Mouse (Mus musculus) frontal cortex, postnatal 14 days (tissue): ENCODE data around the gene Phc3.
A peak's percentile ranks its signal among the peaks of the same experiment; 100 is the strongest.

Experiments
- DNase-seq, 2 experiments: peaks; one replicate each; pipeline ENCODE4 v3.0.0; 2022; ENCODE audit warnings: low spot score in 2 of 2

The Phc3 gene

DNA sequence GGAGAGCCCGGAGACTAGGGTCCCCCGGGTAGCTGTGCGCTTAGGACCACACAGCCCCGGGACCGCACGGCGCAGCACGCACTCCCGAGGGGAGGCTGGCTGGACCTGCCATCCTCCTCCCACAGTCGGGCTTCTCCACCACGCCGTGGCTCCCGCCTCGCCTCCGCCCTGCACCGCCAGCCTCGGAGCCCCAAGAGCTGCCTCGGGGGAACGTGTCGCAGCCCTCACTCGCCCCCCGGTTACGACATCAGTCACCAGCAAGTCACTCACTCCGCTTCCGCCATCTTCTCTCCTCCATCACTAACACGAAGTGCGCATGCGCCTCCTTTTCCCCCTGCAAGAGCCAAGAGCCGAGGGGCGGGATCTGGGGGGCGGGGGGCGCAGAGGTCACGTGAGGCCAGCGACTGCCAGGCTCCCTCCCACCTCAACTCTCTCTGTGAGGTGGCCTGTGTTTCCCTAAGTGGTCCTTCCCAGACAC lies at the start of gene Phc3:
Phc3 (minus strand) TSS at position 312 of the 478 bp plus-strand sequence.
- peak; percentile 87 to 88 for DNase-seq

DNA sequence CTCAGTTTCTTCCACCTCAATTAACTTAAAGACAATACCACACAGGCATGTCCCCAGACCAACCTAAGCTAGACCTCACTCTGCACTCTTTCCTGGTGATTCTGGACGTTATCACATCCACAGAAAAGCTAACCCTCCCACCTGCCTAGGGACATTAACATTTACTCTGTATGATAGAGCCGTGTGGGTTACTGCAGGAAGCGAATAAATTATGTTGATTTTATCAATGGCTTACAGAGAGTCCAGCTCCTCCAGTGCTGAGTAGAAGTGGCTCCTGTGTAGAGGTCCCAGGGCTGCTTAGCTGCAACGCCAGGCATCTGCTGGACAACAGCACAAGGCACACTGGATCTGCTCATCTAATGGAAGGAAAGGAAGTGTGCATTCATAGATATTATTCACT lies 48.4 kb upstream of the Phc3 start:
- DNase-seq = no peak

DNA sequence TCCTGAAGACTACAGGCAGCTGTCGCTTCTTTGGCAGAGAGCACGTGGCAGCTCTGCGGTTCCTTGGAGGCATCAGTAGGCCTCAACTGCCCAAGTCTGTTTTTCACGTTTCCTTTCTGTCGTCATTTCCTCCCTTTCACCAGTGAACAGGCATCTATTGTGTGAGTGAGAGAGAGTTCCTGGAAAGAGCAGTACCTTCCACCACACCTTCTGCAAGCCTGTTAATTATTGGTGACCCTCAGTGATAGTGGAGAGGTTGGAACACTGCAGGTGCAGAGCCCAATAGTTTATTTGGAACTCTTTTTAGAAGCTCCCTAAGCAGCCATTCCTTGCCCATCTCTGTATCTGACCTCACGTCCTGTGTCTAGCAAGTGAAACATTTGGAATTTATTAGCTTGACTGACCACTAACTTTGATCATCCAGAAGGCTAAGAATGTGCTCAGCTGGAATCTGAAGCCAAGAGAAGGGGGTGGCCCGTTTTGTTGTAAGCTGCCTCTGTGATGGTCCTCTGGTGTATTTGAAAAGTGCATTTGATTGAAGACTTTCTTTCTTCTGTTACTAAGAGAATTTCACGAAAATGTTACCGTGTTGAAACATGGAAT lies 47.5 kb upstream of the Phc3 start:
- DNase-seq = no peak

DNA sequence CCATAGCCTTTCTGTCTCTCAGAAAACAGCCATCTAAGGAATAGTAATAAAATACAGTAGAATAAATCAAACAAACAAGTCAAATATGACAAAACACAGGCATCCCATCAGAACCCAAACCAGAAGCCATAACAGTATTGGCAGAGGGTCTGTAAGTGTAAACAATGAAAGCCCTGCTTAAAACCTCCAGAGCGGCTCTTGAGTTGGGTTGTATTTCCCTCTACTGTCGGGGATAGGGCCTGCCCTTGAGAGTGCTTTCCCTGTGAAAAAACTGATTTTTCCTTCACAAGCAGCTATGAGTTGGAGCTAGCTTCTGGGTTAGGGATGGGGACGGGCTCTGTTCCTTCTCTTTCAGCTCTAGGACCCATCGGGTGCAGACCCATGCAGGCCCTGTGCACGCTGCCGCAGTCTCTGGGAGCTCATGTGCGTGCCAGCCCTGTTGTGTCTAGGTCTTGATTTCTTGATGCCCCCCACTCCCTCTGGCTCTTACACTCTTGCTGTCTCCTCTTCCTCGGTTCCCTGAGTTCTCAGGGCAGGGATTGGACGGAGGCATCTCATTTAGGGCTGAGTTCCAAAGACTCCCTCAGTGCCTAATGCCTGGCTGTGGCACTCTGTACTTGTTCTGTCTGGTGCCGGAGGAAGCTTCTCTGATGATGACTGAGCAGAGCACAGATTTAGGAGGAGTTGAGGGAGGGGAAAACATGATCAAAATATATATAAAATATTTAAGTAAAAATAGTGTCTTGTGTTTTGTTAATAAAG lies 46.6 kb upstream of the Phc3 start:
- no peak for DNase-seq

DNA sequence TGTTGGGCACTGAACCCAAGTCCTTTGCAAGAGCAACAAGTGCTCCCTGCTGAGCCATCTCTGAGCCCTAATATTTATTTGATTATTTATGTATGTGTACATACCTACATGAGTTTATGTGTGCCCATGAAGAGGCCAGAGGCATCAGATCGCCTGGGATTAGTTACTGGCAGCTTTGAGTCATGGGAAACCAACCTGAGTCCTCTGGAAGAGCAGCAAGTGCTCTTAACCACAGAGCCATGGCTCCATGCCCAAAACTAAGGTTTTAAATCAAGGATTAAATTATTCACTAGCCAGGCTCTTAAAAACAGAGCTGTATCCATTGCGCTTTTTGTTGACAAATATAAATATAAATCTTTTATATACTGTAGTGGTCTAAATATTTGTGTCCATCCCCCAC lies 45.2 kb upstream of the Phc3 start:
- DNase-seq = no peak

DNA sequence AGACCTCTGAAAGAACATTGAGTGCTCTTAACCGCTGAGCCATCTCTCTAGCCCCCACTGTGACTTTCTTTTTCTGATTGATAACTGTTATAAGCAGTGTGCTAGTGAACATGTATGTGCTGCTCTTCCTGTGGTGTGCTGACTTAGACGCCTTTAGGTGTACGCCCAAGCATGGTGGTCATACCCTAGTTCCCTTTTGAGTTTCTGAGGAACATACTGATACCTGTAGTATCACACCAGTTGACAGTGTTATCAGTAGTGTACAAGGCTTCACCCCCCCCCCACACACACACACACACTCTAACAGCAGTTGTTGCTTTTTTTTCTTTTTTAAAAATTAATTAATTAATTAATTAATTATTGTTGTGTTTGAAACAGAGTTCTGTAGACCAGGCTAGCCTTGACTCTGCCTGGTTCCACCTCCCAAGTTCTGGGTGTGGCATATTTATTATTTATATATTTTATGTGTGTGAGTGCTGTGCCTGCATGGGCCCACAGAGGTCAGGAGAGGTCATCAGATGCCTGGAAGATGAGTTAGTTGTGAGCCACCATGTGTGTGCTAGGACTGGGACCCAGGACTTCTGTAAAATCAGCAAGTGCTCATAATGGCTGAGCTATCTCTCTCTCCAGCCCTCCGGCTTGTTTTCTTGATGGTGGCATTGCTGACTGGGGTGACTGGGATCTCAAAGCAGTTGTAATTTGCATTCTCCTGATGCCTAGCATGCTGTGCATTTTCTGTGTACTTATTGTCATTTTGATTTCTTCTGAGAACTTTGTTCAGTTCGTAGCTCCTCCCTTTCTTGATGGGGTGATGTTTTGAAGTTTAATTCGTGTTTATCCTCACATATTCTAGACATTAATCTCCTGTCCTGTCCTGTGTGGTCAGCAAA lies 35.4 kb upstream of the Phc3 start:
- no peak for DNase-seq

DNA sequence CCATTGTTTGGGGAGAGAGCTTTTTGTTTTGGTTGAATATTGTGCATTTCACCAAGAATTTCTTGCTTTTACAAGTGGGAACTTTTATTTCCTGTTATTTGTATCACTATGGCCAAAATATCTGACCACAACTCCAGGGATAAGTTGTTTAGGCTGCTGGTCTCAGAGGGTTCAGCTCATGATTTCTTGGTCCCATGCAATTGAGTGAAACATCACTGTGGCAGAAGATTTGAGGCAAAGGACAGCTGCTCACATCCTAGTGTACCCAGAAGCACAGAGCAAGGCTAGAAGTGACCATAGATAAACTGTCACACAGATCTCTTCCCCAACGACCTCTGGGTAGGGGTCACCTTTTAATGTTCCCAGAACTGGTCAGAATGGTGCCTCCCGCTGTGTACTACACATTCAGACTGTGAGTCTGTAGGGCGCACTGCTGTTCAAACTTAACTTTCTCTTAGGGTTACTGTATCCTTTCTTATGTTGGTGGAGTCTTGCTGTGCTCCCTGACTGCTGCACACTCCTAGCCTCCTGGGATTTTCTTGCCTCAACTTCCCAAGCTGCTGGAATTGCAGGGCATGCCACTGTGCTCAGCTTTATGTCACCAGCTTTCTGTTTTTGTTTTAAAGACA lies 31.9 kb upstream of the Phc3 start:
- DNase-seq = no peak

DNA sequence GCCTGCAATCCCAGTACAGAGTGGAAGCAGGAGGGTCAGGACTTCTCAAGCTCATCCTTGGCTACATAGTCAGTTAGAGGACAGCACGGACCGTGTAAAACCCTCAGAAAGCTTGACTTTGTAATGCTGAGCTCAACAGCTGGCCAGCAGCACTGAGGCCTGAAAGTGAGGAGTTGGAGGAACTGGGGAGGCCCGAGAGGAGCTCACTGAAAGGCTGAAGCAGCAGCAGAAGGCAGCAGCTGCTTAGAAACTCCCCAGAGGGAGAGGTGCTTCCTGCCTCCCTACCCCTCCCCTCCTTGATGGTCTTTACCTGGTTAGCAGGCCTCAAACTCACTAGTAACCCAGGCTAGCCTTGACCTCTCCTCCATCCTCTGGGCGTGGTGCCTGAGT lies 30.8 kb upstream of the Phc3 start:
- no peak for DNase-seq

DNA sequence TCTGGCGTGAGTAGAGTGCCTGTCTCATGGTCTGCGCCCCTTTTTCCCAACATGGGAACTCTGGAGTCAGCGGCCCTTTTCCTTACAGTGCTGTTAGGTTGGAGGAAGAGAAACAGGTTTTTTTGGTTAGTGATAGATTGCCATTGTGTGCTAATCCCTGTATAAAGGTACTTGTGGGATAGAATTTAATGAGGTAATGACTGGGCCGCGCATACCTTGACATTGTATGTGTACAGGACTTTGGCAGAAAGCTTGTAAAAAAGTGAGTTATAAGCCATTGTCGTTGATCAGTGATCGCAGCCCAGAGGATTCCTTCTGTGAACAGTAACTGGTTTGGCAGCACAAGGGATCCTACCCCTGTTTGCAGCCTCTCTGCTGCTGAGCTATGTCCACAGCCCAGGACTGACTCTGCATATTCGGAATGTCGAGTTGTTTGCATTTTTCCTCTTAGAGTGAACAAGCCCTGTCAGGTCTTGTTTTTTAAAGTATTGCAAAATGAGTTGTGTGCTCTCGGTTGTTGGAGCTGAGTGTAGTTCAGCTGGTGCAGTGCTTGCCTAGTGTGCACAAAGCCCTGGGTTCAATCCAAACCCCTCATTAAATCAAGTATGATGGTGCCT lies 30.3 kb upstream of the Phc3 start:
- no peak for DNase-seq

DNA sequence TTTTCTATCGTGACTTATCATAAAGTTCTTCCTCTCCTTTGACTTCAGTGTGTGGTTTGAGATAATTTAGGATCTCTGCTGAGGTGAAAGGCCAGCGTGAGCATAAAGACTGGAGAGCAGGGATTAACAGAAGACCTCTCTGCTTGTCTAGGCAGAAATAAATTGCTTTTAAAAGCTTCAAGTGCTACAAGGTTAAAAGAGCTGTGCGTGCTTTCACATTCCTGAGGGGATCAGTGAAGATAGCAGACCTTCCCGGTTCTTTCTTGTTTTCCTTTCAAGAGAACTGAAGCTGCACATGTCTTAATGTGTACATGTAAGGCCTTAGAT lies 27.4 kb upstream of the Phc3 start:
- no peak for DNase-seq

DNA sequence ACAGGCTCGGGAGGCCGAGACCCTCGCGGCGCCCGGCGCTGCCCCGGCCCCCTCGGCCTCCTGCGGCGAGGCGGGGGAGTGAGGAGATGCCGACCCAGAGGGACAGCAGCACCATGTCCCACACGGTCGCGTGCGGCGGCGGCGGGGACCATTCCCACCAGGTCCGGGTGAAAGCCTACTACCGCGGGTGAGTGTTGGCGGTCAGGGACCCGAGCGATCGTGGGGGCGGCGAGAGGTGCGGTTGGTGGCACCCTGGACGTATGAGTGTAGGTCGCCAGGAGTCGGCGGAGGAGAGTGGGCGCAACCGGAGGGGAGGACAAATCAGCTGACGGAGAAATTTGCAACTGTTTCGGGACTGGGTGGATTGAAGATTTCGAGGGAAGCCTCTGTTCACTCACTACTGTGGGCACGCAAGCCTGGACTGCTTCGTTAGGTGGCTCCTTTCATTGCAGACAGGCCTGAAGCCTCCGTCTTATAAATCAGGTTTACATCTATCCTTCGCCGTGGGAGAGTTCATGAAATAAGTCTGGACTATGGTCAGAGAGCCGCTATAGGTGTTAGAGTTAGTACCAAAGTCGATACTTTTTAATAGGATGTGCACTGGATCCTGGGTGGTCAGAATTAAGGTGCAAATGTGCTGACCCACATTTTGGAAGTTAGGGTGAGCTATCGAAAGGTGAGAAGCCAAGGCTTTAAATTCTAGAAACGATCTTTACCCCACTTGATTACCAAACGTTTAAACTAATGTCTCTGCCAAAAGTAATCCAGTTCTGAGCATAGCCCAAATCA lies 26.9 kb upstream of the Phc3 start:
- peak in 1 of 2 experiments; percentile 62 for DNase-seq

DNA sequence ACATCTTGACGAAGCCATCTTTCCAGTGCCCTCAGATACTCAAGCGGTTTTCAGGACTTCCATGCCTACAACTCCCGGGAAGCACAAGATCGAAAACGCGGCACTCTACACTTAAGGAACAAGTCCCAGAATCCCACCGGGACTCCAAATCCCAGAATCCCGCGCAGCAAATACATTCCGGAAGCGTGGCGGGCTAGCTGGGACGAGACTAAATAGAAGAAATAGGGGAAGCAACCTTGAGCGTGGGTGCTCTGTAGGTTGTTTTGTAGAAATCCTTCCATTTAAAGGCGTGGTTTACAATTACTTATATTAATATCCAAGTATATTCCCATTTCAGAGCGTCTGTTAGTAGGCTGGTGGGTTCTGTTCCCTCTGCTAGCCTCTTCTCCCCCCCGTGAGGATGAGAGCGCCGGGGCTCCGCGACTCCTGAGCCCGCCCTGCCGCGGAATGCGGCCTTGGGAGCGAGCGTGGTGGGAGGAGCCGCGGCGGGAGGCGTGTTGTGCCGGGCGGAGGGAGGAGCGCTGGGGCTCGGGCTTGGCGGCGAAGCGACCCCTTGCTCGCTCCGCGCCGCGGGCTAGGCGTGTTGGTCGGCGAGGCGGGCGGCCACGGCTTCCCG lies 26.2 kb upstream of the Phc3 start, which contains the start of gene Prkci:
Prkci (plus strand) TSS at position 465 of the 616 bp plus-strand sequence.
- peak; percentile 84 to 86 for DNase-seq

DNA sequence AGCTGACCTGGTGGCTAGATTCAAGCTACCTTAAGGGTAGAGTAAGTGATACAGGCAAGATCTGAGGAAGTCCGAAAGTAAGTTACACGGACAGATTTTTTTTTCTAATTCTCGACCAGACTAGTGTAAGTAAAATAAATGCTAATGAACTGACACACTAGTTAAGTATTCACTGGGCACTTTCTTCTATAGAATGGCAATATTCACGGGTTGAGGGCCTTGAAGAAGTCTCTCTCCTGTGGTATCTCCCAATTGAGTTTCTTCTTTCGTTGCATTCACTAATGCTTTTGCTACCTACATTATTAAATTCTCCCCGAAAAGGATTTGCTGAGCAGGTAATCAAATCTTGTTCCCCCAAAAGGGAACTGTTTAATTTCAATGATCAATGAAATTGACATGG lies 25.6 kb upstream of the Phc3 start:
- no peak for DNase-seq

DNA sequence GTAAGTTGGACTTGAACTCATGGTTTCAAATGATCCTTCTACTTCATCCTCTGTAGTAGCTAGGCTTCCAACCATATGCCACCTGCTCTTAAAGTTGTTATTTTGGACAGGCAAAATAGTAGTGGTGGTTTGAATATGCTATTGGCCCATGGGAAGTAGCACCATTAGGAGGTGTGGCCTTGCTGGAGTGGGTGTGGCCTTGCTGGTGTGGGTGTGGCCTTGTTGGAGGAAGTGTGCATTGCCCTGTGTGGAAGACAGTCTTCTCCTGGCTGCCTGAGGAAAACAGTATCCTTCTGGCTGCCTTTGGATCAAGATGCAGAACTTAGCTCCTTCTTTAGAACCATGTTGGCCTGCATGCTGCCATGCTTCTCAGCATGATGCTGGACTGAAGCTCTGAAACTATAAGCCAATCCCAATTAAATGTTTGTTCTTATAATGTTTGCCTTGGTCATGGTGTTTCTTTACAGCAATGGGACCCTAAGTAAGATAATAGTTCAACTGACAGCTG lies 23.9 kb upstream of the Phc3 start:
- DNase-seq = no peak

DNA sequence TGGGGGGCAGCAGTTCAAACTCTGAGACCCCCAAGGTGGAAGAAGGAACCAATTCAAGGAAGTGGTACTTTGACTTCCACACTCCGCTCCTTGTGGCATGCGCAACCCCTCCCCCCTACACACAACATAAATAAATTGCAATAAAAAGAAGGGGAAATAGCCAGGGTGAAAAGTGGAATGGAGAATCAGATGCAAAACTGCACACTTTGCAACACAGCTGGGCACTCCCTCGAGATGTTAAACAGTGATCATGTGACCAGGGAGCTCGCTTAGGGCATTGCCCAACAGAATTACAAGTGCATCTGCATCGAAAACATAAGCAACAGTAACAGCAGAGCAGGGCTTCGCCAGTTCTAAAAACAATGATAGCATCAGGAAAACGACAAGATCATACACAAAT lies 22.9 kb upstream of the Phc3 start:
- DNase-seq = no peak

DNA sequence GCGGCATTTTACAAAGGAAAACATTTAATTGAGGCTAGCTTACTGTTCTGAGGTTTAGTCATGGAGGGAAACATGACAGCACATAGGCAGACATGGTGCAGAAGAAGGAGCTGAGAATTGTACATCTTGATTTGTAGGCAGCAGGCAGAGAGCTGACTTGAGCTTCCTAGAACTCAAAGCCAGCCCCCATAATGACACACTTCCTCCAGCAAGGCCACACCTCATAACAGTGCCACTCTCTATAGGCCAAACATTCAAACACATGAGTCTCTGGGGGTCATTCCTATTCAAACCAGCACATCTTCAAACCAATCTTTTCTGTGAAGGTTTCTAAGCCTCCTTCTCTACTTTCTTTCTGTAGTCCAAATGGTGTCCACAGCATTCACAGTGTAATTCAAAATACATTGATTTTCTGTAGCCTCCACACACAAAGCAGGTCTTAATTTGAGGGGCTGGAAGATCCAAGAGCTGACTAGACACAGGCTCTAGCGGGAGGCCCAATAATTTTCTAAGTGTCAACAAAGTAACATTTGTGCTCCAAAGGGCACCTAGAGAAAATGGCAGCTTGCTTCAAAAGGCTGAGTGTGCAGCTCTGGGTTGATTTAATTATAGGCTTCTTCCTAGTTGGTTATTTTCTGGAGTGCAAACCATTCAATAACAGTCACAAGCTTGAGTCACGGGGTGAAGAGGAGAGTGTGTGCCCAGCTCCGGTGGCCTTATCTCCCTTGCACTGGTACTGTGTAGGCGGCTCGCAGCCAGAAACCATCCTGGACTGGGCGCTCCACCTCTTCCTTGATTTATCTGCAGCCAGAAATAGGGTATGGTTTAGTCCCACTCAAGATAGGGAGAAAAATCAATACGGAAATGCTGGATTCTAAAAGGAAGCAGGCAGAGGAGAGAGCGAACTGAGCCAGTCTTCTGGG lies 18.4 kb upstream of the Phc3 start:
- DNase-seq = no peak

DNA sequence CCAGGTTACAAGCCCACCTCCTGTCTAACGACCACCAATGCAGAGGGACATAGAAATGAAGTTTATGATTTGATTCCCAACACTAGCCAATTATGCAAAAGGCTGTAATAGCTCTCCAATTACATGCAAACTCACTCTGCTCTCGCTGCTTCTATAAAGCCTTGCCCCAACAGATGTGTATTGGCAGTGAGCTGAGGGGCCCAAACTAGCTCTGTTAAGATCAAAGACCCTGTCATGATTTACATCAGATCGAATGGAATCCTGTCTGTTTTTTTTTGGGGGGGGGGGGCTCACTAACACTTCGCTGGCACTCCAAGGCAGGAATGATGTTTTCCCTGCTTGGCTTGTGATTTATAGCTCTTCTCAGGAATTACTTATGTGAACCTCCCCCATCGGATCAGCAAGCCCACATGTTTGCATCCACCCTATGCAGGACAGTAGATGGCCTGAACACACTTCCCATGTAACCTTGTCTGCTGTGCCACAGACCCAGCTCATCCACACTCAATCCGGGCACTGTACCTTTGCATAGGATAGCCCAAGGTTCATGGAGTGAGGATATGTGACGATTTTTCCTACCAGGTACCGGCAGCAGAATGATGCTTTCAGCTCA lies 13.8 kb upstream of the Phc3 start:
- no peak for DNase-seq

DNA sequence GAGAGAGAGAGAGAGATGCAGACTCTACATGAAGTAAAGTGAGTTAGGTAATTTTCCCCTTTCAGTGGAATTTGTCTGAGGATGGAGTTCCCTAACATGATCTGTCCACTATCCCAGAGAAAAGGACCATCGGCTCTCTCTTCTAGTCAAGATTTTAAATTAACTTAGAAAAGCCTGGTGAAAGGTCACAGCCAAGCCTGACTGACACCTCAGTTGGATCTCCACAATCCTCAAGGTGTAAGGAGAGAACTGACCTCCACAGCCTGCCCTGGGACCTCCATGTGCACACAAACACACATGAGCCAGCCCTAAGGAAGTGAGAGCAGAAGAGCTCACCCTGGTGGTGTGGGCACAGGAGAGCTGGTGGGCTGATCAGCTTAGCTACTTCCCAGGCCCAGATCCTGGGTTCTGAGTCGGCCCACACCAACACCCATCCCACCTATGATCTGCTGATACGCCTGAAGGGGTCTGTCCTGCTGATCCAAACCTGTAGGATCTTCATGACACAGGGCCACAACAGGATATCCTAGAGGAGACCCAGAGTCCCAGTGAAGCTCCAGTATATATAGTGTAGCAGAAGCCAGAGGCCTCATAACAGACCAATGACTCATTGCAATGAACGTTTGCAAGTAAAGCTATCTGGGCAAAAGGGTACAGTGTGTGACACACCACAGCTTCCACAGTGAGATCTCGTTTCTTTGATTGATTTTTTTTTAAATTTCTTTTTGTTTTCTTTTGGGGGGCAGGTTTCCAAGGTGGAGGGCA lies 12.6 kb upstream of the Phc3 start:
- no peak for DNase-seq
